Mouse (Mus musculus) hindbrain, embryonic 15.5 days (tissue): ENCODE results near the gene Mafk. TPM values are rescaled to one million over a fixed set of nuclear protein-coding genes. Genes with fewer than 3 reads are reported as not detected.

Experiments
- ATAC-seq: fragments of 200-750 bp; cut with Nextera tagmentation; 2 replicates; pipeline ENCODE4 v1.8.0; 2017; ENCODE audit warnings: low read depth, moderate number of reproducible peaks, moderate TSS enrichment; ENCODE audit not compliant: low FRiP score
- H3K27ac ChIP-seq: fragments of 300-500 bp; sonication (generic); replicated peaks from 2 replicates; pipeline ENCODE4 v1.5.1; 2015; ENCODE audit warnings: mild to moderate bottlenecking, inconsistent platforms
- H3K27me3 ChIP-seq: fragments of 300-500 bp; sonication (generic); 2 replicates; pipeline ENCODE4 v1.6.1; 2015; ENCODE audit warnings: control low read depth, inconsistent platforms
- H3K36me3 ChIP-seq: fragments of 300-500 bp; sonication (generic); 2 replicates; pipeline ENCODE4 v1.6.1; 2015; ENCODE audit warnings: control low read depth, inconsistent platforms
- H3K4me1 ChIP-seq: fragments of 300-500 bp; sonication (generic); replicated peaks from 2 replicates; pipeline ENCODE4 v1.6.1; 2015; ENCODE audit warnings: control low read depth, inconsistent platforms
- H3K4me2 ChIP-seq: fragments of 300-500 bp; sonication (generic); 2 replicates; pipeline ENCODE4 v1.6.1; 2015; ENCODE audit warnings: moderate library complexity, mild to moderate bottlenecking, inconsistent platforms
- H3K4me3 ChIP-seq: fragments of 300-500 bp; sonication (generic); 2 replicates; pipeline ENCODE4 v1.5.1; 2015; ENCODE audit warnings: mild to moderate bottlenecking, inconsistent platforms
- H3K9ac ChIP-seq: fragments of 300-500 bp; sonication (generic); 2 replicates; pipeline ENCODE4 v1.6.1; 2015; ENCODE audit warnings: inconsistent platforms
- H3K9me3 ChIP-seq: fragments of 300-500 bp; sonication (generic); 2 replicates; pipeline ENCODE4 v1.6.1; 2016; ENCODE audit warnings: control low read depth, inconsistent platforms
- WGBS: fragments of 180-500 bp; shearing (Covaris S2); methylation state at CpG from one replicate; pipeline ENCODE4 v1.1.7; 2015; 5-methylcytosine and 5-hydroxymethylcytosine counted together
- polyA plus RNA-seq: library from polyadenylated mRNA; unstranded; fragments of >200 nt; fragmentation: Nextera tagmentation; extraction: Ambion mirVana; gene quantifications from 2 replicates; pipeline ENCODE4 v1.2.1, GENCODE M21; 2015

Mafk gene
- polyA plus RNA-seq, 1 experiment from 2014 or later: 13.5 TPM

GRCm38 (mm10) chr5:139809397-139809796 lies 18.1 kb downstream of the Mafk start:
- WGBS: 61% methylated on average over 4 of the region's 4 CpGs
- H3K27me3 ChIP-seq: peaks cover 14% of the 10 kb centered on the region
- ATAC-seq: no peak

GRCm38 (mm10) chr5:139811677-139812397 lies 20.5 kb downstream of the Mafk start:
- Histone ChIP-seq H3K4me2 (no peak overlapping the region), H3K4me3 (no peak overlapping the region), H3K9ac (no peak overlapping the region), H3K9me3 (no peaks in the 10 kb centered on the region), H3K4me1 (no peaks in the 10 kb centered on the region), H3K27me3 (peaks cover 14% of the 10 kb centered on the region), H3K36me3 (no peaks in the 10 kb centered on the region), H3K27ac (no peak overlapping the region)
- 77% methylated on average over 15 of the region's 15 CpGs for WGBS
- ATAC-seq: no peak

More at GRCm38 (mm10) chr5:139809397-139809796, 18.1 kb downstream of the Mafk start:
- H3K4me3 ChIP-seq: no peak overlapping the region
- no peaks in the 10 kb centered on the region for H3K9me3 ChIP-seq
- H3K4me1 ChIP-seq: no peaks in the 10 kb centered on the region
- no peak overlapping the region for H3K9ac ChIP-seq
- H3K36me3 ChIP-seq: no peaks in the 10 kb centered on the region
- no peak overlapping the region for H3K27ac ChIP-seq
- H3K4me2 ChIP-seq: no peak overlapping the region

- Histone ChIP-seq H3K4me2 (no peak overlapping the region), H3K27me3 (peaks cover 14% of the 10 kb centered on the region), H3K9ac (no peak overlapping the region), H3K36me3 (no peaks in the 10 kb centered on the region), H3K4me3 (no peak overlapping the region), H3K4me1 (no peaks in the 10 kb centered on the region), H3K27ac (no peak overlapping the region), H3K9me3 (no peaks in the 10 kb centered on the region)
- 67% methylated on average over 20 of the region's 20 CpGs for WGBS
- no peak for ATAC-seq
Observed at GRCm38 (mm10) chr5:139812398-139813125, 21.2 kb downstream of the Mafk start.

- H3K4me1 ChIP-seq: no peaks in the 10 kb centered on the region
- 51% methylated on average over 10 of the region's 10 CpGs for WGBS
- H3K9ac ChIP-seq: no peak overlapping the region
- peaks cover 14% of the 10 kb centered on the region for H3K27me3 ChIP-seq
- no peak for ATAC-seq
- no peaks in the 10 kb centered on the region for H3K9me3 ChIP-seq
- no peak overlapping the region for H3K27ac ChIP-seq
- H3K4me2 ChIP-seq: no peak overlapping the region
- H3K36me3 ChIP-seq: no peaks in the 10 kb centered on the region
- no peak overlapping the region for H3K4me3 ChIP-seq
Observed at GRCm38 (mm10) chr5:139813126-139813490, 21.8 kb downstream of the Mafk start.

- no peak overlapping the region for H3K4me3 ChIP-seq
- 15% methylated on average over 13 of the region's 13 CpGs for WGBS
- no peak overlapping the region for H3K9ac ChIP-seq
- no peaks in the 10 kb centered on the region for H3K4me1 ChIP-seq
- no peaks in the 10 kb centered on the region for H3K36me3 ChIP-seq
- H3K27me3 ChIP-seq: peaks cover 14% of the 10 kb centered on the region
- H3K27ac ChIP-seq: no peak overlapping the region
- no peak overlapping the region for H3K4me2 ChIP-seq
- H3K9me3 ChIP-seq: no peaks in the 10 kb centered on the region
- no peak for ATAC-seq
Observed at GRCm38 (mm10) chr5:139813963-139814381, 22.7 kb downstream of the Mafk start.

- no peaks in the 10 kb centered on the region for H3K9me3 ChIP-seq
- H3K36me3 ChIP-seq: no peaks in the 10 kb centered on the region
- H3K27ac ChIP-seq: no peak overlapping the region
- WGBS: 72% methylated on average over 6 of the region's 6 CpGs
- no peak for ATAC-seq
- H3K4me1 ChIP-seq: no peaks in the 10 kb centered on the region
- no peak overlapping the region for H3K9ac ChIP-seq
- no peak overlapping the region for H3K4me2 ChIP-seq
- no peak overlapping the region for H3K4me3 ChIP-seq
- peaks cover 14% of the 10 kb centered on the region for H3K27me3 ChIP-seq
Observed at GRCm38 (mm10) chr5:139815964-139816363, 24.7 kb downstream of the Mafk start.

- Histone ChIP-seq H3K36me3 (no peaks in the 10 kb centered on the region), H3K4me3 (no peak overlapping the region), H3K9ac (no peak overlapping the region), H3K27me3 (peaks cover 14% of the 10 kb centered on the region), H3K9me3 (no peaks in the 10 kb centered on the region), H3K4me2 (no peak overlapping the region), H3K4me1 (no peaks in the 10 kb centered on the region), H3K27ac (no peak overlapping the region)
- no peak for ATAC-seq
Observed at GRCm38 (mm10) chr5:139816445-139816844, 25.1 kb downstream of the Mafk start.

- Histone ChIP-seq H3K36me3 (no peaks in the 10 kb centered on the region), H3K4me3 (no peak overlapping the region), H3K4me1 (no peaks in the 10 kb centered on the region), H3K27ac (no peak overlapping the region), H3K27me3 (peaks cover 11% of the 10 kb centered on the region), H3K4me2 (no peak overlapping the region), H3K9ac (no peak overlapping the region), H3K9me3 (no peaks in the 10 kb centered on the region)
- ATAC-seq: no peak
- 11% methylated on average over 1 of the region's 1 CpGs for WGBS
Observed at GRCm38 (mm10) chr5:139817292-139817691, 26.0 kb downstream of the Mafk start.

GRCm38 (mm10) chr5:139818056-139818455 lies 26.7 kb downstream of the Mafk start:
- Histone ChIP-seq H3K36me3 (no peaks in the 10 kb centered on the region; the same call in 1 of the 2 replicates), H3K4me2 (no peak overlapping the region), H3K9ac (no peak overlapping the region), H3K9me3 (no peaks in the 10 kb centered on the region), H3K4me1 (no peaks in the 10 kb centered on the region), H3K27ac (no peak overlapping the region), H3K27me3 (peaks cover 9% of the 10 kb centered on the region), H3K4me3 (no peak overlapping the region)
- WGBS: 85% methylated on average over 3 of the region's 3 CpGs
- ATAC-seq: no peak

- Histone ChIP-seq H3K27ac (no peak overlapping the region), H3K36me3 (peaks cover 5% of the 10 kb centered on the region; the same call in 1 of the 2 replicates), H3K4me1 (no peaks in the 10 kb centered on the region), H3K4me2 (no peak overlapping the region), H3K9ac (no peak overlapping the region), H3K4me3 (no peak overlapping the region), H3K9me3 (no peaks in the 10 kb centered on the region), H3K27me3 (peaks cover 6% of the 10 kb centered on the region)
- ATAC-seq: no peak
- 57% methylated on average over 4 of the region's 4 CpGs for WGBS
Observed at GRCm38 (mm10) chr5:139818801-139819200, 27.5 kb downstream of the Mafk start.

- 0 out of 2 replicates have a peak, but pooled peaks cover 3% of the 10 kb centered on the region for H3K4me1 ChIP-seq
- no peak within 1 kb of the TSS for H3K4me3 ChIP-seq
- no peak within 1 kb of the TSS for H3K9ac ChIP-seq
- WGBS: 87% methylated on average over 9 of the region's 9 CpGs
- peaks cover 6% of the 10 kb centered on the region; the same call in 1 of the 2 replicates for H3K36me3 ChIP-seq
- H3K27ac ChIP-seq: no peak within 1 kb of the TSS
- no peak within 1 kb of the TSS for H3K4me2 ChIP-seq
- no peaks in the 10 kb centered on the region for H3K27me3 ChIP-seq
- no peak for ATAC-seq
- no peaks in the 10 kb centered on the region for H3K9me3 ChIP-seq
Observed at GRCm38 (mm10) chr5:139819538-139820181, 28.3 kb downstream of the Mafk start, which contains the start of gene Tmem184a. TSS of gene Tmem184a (minus strand) at chr5:139819917.
